Mouse (Mus musculus) T-helper 1 cell (primary cell): ENCODE results near the gene Arl15.

Source experiments
- in situ Hi-C: fragments of 300-600 bp; cut with MboI, MseI; formaldehyde crosslinking; loops from one replicate; pipeline ENCODE4 v1.15.1; 2025; ENCODE audit warnings: high pct_unique_total_duplicates

Gene Arl15

DNA sequence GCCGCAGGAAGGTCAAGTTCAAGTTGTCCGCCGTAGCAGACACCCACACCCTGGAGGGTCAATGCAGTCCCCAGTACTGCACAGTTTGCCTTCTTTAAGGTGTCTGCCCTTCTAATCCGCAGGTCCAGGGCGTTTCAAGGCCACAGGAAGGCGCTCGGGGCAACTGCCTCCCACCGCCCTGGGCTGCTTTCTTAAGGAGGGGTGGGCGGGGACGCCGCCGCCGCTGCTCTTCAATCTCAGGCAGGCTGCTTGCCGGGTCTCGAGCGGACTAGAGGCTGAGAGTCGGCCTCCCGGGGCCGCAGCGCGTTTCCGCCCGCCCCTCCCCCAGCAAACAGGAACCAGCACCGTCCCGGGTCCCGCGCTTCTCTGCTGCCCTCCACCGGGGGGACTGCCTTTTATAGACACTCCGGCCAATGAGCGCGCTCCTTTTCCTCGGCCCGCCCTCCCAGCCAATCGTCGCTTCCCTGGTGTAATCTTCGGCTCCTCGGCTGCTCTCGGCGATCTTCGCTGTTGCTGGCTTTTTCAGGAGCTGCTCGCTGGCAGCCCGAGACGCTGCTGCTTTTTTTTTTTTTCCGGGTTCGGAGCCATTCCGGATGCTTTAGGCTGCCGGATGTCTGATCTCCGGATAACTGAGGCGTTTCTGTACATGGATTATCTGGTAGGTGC lies at the start of gene Arl15:
Gene Arl15 (plus strand): TSS at position 467 of the 666 bp plus-strand sequence.
- in situ Hi-C loops: loop anchor here (25.0 kb wide), 1 partner anchor 1007 kb away; no protein-coding TSS in a partner anchor

DNA sequence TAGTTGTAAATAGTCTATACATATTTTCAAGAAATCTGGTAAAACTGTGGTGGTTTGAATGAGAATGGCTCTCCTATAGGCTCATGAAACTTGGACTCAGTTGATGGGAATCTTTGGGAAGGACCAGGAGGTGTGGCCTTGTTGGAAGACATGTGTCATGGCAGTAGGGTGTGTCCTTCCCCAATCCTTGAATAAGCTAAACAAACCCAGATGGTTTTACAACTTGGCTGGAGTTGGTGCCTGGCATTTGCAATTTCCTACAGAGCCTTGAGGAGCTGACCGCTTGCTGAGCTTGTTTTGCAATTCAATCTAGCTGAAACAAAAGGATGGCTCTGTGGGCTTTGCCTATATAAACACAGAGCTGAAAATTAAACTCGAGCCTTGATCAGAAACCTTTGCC lies 49.0 kb upstream of the Arl15 start:
- in situ Hi-C loops: no loop called here

DNA sequence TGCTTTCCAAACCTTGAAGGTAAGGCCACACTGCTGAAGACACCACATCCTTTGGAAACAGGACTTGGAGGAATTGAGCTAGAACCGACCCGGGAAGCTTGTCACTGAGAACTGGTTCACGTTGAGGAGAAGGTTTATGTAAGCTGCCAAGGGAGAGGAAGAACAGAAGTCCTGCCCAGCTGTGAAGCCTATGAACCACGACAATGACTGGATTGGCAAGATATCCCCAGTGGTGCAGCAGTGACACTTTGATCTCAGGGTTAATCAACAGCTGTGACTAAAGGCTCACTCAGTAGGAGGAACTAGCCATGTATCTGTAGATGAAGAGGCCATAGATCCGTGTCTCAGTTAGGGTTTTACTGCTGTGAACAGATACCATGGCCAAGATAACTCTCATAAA lies 43.5 kb upstream of the Arl15 start:
- in situ Hi-C loops: no loop called here

DNA sequence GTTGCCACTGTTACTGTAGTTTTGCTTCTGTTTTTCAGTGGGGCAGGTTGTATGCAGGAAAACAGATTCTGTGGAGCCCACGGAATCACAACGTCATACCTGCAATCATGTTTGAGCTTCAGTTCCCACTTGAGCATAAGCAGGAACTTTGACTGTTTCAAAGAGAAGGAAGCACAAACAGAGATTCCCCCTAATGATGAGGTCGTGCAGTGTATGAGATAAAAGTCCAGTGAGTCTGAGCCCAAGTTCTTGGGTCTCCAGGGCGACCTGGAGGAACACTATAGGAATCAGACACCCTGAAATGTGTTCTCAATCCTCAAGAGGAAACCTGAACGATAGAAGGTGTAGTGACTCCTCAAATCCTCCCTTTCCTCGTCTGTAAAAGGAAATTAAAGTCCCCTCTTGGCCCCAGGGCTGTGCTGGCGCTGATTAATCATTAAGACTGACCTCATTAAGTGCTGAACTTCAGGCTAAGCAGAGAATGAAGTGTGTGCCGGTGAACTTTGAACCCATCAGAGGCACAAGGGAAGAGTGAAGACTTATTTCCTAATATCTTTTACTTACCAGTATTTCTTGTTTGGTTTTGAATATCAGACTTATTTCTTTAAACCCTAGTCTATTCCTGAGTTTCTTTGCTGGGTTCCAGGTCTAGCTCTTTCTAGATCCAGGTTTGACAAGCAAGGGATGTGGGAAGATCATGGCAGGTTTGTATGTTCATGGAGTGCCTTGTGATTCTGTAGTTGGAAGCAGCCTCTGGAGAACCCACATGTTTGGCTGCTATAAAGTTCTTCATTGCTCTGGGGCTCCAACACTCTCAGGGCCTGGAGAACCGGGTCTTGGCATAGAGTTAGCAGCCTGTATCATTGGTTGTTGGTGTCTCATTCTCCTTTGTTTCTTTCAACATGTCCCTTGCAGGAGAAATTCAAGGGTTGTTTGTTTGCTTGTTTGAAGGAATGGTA lies 39.3 kb upstream of the Arl15 start:
- in situ Hi-C loops: no loop called here

DNA sequence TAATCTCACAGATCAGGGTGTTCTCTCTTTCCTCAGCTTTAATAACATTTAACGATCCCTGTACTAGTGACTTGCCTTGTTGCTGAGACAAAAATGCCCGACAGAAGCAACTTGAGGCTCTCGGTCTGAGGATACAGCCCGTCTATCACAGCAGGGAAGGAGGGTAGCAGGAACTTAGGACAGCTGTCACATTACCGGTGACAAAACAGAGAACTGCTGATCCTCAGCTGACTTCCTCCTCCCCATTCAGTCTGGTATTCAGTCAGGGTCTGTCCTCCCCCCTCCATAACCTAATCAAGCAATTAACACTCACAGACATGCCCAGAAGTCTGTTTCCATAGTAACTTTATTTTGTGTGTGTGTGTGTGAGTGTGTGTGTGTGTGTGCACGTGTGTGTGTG lies 38.5 kb upstream of the Arl15 start:
- in situ Hi-C loops: no loop called here

DNA sequence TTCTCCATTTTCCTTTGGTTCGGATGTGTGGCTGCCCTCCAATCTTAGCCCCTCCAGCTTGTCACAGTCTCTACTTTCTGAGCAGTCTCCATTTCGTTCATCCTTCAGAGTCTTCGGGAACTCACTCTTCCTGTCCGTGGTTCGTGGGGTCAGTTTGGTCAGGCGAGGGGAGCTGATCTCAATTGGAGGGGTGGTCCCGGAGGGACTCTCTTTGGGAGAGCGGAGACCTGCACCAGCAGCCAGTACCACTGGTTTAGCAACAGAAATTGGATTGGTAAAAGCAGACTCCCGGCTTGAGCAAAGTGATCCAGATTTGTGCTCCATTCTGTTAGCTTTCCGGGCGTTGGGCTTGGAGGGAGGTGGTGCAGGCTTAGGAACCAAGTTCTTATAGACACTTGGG lies 32.6 kb upstream of the Arl15 start:
- in situ Hi-C loops: no loop called here

DNA sequence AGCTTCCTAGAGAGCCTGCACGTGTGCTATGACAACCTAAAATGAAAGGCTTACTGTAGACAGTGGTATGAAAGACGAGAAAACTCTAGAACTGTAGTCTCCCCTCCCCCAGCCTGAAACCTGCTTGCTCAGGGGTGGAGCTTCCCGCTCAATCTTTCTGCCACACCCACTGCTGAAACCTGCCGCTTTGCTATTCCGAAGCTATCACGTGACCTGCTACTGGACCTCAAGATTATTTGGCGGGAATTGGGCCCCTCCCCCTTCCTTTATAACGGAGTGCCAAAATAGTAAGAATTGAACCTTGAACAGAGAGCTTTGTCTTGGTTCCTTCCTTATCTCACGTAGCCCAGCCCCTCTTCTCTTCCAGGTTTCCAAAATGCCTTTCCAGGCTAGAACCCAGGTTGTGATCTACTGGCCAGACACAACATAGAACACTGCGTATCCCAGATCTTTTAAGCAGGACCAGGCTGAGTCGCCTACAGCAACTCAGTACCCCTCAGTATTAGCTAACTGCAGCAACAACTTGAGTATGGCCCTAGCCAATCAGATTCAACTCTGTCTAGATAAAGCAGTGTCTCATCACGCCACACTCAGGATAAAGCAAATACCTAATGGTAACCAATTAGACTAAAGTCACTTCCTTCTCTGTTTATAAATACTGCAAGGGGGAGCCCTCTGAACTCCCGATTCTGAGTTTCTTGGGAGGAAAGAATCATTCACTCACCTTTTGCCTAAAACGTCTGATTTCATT lies 31.4 kb upstream of the Arl15 start:
- in situ Hi-C loops: no loop called here

DNA sequence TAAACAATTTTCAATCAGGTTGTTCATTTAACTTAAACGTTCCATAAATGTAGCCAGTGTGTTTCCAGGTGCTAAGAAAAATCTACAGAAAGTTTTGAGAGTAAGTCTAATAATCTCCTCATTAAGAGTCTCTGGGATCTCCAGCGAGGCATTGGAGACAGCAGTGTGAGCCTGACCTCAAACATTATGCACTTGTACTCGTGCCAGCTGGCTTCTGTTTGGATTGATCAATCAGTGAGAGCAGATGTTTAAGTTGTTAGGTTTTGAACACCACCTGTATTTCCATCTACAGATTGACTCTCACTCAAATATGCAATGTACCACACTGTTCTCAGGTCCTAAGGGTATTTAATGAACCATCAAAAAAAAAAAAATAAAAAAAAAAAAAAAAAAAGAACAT lies 28.9 kb upstream of the Arl15 start:
- in situ Hi-C loops: no loop called here

DNA sequence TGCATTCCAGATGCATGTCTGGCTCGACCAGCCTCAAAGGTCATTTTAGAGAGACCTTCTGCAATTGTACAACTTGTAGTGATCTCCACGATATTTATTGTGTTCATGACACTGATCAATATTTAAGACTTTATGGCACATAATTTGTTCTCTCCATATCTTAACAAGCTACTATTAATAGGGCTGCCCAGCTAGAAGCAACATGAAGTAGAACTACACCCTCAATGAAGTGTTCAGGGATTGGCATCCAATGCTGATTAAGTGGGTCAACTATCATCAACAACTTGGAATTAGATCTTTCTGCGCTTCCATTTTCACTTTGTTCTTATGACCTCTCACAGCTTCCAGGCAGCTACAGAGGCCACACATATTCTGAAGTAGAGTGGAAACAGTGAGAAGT lies 24.5 kb upstream of the Arl15 start:
- in situ Hi-C loops: no loop called here

DNA sequence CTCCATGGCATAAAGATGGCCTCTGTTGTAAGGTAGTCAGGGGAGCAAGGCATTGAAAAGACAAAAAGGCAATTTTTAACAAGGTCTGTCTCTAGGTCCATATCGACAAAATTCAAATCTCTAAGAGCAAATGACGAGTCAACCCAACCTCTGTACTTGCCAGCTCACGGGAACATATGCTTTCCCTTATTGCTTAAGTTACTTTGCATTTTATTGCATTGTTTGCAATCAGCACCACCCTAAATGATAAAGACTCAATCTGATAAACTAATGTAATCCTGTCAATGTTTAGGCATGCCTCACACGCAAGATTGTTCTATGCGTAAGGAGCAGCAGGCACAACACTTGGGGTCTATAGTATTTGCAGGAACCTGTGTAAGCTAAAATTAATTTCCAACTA lies 24.0 kb upstream of the Arl15 start:
- in situ Hi-C loops: no loop called here

DNA sequence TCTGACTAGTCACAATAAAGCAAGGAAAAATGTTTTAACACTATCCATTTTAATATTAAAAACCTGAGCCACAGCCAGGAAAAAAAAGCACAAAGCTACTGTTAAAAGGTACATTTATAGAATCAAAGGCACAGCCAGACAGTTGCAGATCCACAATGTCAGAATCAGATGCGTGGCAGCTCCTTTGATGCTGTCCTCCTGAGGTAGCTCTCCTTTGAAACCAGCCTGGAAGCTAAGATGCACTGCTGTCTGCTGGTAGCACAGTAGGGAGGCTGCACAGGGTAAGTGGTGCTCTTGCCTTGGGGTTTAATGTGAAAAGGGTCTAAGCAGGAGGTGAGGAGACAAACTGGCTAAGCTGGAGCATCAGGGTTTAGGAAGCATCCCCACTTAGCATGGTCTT lies 23.0 kb upstream of the Arl15 start:
- in situ Hi-C loops: no loop called here

DNA sequence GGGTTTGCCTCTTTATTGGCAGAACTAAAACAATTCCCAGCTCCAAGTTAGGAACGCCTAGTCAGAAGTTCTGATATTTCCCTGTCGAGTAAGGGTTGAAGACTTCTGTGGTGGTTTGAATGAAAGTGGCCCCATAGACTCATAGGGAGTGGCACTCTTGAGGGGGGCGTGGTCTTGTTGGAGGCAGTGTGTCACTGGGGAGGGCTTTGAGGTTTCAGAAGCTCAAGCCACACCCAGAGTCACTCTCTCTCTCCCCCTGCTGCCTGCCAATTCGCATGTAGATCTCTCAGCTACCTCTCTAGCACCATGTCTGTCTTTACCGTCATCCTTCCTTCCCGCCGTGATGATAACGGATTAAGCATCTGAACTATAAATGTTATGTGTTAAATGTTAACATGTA lies 19.5 kb upstream of the Arl15 start:
- in situ Hi-C loops: loop anchor here (25.0 kb wide), 1 partner anchor 987 kb away; no protein-coding TSS in a partner anchor

DNA sequence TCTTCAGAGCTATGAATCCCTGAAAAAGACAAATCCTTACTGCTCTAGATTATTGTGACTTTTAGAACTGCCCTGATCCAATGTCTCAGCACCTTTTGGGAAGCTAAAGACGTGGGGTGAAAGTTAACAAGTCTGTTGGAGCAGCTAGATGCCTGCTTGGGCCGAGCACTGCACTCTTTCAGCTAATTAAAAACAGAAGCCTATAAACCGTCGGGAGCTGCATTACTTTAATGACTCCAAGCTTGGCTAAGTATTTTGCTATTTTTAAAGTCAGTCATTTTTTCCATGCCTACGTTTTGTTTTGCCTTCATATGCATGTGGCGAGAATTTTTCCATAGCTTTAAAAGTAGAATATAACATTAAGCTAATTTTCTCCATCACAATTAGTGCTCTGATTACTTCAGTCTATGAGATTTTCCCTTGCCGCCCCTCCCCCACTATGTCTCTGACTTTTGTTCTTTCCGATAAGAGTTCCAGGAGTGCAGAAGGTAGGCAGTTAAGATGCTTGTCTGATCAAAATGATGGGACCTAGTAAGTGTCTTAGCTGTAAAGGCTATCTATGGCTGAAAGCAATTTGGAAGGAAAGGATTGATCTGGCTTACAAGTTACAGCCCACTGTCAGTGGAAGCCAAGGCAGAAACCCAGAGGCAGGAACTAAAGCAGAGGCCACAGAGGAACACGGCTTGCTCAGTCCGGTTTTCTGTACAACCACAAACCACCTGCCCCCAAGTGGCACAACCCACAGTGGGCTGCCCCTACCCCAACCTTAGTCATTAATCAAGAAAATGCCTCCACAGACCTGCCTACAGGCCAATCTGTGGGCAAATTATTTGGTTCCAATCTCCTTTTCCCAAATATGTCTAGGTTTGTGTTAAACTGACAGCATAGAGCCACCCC lies 18.8 kb upstream of the Arl15 start:
- in situ Hi-C loops: loop anchor here (25.0 kb wide), 1 partner anchor 988 kb away; no protein-coding TSS in a partner anchor

DNA sequence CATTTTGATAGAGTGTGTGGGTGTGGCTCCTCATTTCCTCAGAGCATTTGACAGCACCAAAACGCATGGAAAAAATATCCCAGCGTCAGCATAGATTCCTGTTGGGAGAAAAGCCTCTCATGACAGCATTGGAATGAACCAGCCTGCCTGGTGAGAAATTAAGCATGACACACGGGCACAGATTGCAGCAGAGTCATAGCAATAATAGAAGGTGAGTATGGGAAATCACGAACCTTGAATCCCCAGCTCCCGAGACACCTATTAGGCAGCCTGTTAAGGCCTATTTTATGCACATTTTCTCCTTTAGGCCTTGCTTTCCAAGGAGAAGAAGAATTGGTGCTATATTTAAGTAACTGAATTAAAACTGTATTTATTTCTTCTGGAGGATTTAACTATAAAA lies 8.5 kb upstream of the Arl15 start:
- in situ Hi-C loops: loop anchor here (25.0 kb wide), 1 partner anchor 999 kb away; no protein-coding TSS in a partner anchor

DNA sequence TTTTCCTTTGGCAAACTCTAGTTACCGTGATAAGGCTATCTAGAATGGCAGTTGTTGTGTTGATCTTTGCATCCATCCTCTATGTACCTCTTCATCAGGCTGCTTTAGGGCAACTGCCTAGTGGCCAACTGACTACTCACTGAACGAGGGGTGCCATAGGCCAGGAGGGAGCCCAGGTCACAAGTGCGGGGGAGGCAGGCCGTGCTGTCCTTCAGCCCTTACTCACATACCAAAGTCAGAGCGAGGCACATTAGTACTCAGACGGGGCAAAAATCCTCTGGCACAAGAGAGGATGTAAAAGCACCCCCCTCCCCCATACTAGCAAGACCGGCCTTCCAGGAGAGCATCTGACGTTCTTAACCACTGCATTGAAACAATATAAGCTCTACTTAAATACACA lies 7.2 kb upstream of the Arl15 start:
- in situ Hi-C loops: loop anchor here (25.0 kb wide), 1 partner anchor 1000 kb away; no protein-coding TSS in a partner anchor

DNA sequence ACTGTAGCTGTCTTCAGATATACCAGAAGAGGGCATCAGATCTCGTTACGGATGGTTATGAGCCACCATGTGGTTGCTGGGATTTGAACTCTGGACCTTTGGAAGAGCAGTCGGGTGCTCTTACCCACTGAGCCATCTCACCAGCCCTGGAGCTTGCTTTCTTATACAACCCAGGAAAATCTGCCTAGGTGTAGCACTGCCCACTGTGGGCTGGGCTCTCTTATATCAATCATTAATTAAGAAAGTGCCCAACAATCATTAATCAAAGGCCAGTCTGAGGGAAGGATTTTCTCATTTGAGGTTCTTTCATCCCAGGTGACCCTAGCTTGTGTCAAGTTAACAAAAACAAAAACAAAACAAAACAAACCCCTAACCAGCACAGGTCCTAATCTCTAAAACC lies 4.3 kb upstream of the Arl15 start:
- in situ Hi-C loops: loop anchor here (25.0 kb wide), 1 partner anchor 1003 kb away; no protein-coding TSS in a partner anchor

DNA sequence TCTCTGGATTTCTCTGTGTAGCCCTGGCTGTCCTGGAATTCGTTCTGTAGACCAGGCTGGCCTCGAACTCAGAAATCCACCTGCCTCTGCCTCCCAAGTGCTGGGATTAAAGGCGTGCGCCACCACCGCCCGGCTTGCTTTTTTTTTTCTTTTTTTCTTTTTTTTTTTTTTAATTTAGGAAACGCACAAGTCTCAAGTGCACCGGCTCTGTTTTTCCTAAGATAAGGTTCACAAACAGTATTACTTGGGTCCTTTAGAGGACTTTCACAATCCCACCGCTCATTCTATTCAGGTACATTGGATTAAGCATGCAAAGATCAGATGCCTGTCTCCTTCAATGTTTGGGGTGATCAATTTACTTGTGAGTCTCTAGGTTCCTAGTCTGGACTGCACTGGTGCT lies 668 bp upstream of the Arl15 start:
- in situ Hi-C loops: loop anchor here (25.0 kb wide), 1 partner anchor 1006 kb away; no protein-coding TSS in a partner anchor

DNA sequence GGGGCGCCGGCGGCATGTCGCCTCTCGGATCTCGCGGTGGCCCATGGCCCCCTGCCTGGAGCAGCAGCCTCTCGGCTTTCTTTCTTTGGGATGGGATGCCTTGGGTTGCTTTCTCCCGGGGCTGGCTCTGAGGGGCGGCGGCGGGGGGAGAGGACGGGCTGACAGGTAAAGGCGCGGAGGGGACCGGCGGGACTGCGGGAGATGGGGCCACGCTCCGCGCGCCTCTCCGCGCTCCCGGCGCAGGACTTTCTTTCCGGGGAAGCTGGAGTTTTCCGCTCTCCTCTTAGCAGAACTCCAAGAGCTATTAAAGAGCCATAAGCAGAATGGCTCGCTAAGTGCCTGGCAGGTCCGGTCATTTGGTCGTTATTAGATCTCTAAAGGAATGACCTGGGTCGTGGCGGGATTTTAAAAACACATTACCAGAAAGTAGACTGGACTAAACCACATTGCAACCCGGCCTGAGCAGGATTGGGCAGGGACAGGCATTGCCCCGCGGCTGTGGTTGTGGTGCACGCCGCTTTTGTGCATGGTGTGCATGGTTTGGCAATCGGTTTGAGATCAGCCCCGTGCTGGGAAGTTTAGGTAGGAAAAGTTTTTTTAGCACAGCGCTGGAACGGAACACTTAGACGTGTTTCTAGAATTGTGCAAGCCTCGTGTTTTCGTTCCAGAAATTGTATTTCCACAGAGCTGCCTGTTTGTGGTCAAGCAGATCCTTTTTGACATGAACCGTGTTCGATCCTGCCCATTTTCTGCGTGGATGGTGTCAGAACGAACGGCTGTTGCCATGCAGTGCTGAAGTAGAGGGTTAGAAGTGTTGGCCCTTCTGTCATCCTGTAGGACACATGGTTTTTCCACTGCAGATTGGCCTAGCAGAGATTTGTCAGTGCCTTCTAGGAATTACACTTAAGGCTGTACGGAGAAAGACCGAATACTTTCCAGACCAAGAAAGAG lies 675 bp downstream of the Arl15 start:
- in situ Hi-C loops: loop anchor here (25.0 kb wide), 1 partner anchor 1008 kb away; no protein-coding TSS in a partner anchor

DNA sequence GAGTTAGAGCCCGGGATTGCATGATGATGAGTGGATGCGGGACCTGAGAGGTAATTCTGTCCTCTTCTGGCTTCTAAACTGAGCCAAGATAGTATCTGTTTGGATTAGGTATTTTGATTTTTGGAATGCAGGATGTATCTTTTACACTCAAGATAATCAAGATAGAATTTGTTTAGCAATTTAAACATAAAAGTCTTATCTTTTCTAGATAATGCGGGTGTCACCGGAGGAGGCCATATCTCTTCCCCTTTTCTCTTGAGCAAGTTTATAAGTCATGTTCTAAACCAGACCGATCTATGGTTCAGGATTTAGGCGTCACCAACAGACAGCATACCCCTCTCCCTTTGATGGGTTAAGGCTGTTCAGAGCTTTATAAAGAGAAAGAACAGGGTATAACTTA lies 3.1 kb downstream of the Arl15 start:
- in situ Hi-C loops: loop anchor here (25.0 kb wide), 1 partner anchor 1010 kb away; no protein-coding TSS in a partner anchor
